Mouse (Mus musculus): ENCODE data around the gene Kcnj12.

The Kcnj12 gene

DNA sequence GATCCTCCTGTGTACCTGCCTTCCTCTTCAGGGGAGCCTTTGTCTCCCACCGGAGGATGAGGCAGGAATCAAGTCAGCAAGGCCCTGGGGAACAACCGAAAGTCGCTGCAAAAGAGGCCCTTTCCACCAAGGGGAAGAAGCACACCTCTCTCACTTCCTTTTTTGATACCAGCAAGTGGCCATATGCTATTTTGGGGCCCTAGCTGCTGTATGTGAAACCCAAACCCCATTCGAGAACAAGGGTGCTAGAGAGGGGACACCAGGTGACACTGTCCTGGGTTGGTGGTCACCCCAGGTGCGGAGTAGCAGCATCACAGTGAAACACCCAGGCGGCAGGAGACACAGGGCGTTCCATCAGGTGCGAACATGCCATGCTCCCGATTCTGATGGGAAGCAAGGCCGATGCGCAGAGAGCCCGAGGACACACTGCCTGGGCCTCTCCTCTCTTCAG lies 86.6 kb downstream of the Kcnj12 start:
- DNase-seq (ENCODE audit: extremely low spot score, low spot score): no peak

DNA sequence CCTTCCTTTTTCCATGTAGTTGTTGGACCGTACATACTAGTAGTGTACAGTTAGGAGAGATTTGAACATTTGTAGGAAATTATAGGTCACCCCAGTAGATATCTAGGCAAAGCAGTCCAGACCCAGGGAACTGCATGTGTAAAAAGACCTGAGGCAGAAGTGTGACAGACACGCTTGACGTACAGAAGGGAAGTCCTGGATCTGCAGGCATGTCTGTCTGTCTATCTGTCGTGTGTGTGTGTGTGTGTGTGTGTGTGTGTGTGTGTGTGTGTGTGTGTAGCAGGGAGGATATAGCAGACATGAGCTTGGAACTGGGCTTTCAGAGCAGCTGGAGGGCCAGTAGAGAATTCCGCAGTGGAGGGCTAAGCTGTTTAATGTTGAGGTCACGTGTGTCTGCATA lies 87.3 kb downstream of the Kcnj12 start:
- no peak for DNase-seq (ENCODE audit: extremely low spot score, low spot score)

DNA sequence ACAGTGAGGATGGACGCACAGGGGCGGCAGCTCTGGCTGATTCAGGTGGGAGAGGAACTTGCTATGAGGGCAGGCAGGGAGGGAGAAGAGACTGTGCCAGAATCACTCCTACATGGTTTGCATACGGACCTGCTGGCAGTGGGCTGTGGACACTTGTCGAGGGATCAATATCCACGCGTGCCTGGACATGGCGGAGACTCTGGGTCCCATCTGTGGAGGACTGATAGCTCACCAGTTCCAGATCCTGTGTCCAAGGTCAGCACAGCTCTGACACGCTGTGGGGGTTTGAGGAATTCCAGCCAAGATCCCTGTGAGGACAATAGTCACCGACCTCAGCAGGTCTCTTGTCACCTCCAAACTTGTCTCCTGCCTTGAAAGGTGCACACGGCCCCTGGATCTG lies 87.7 kb downstream of the Kcnj12 start:
- no peak for DNase-seq (ENCODE audit: extremely low spot score, low spot score)

DNA sequence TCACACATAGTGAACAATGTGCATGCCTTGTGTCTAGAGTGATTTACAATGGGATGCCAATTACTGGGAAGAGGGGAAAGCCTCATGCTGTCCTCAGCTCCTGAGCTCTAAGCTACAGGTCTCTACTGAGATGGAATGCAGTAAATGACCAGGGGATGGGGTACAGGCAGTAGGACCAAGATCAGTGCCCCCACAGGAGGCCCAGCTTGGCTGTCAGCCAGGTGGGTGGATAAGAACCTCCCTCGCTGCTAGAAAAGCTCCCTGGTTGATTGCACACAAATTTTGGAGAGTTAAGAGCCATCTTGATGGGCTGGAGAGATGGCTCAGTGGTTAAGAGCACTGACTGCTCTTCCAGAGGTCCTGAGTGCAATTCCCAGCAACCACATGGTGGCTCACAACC lies 88.6 kb downstream of the Kcnj12 start:
- DNase-seq (ENCODE audit: extremely low spot score, low spot score): no peak

DNA sequence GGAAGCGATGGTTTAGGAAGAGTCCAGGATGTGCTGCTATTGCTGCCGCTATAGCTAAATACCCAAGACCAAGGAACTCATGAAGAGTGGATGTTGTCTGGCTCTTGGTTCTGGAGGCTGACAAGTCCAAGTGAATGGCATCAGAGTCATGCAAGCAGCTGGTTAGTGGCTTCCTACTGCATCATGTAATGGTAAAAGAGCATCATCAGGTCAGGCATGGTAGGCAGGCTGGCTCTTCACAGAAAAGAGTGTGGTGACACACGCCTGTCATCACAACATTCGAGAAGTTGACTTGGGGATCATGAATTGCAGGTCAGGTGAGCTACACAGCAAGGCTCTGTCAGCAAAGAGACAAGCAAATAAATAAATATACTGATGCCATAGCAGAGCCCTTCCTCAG lies 89.1 kb downstream of the Kcnj12 start:
- no peak for DNase-seq (ENCODE audit: extremely low spot score, low spot score)

DNA sequence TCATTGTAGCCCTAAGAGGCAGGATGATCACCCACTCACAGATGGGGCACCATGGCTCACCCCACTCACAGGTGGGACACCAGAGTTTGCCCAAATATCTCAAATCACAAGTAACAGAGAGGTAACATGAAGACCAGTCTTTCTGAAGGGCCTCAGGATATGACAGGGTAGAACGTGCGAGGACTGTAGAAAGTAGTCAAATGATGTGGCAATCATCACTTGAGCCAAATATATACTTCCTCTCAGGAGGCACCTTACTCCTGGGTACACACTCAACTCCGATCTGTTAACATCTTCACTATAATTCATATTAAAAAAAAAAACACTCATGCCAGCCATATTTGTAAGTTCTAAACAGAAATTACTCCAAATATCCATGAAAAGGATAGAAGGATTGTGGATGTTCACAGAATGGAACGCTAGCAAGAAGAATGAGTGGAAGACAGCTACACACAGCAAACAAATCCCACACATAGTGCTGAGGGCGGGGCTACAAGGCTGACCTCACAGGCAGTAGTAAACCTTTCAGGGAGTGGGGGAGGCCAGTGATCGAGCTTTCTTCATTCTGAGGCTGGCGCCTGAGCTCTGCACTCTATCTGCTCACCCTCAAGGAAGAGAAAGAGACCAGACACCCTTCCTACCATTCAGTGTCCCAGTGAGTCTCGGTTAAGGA lies 90.1 kb downstream of the Kcnj12 start:
- no peak for DNase-seq (ENCODE audit: extremely low spot score, low spot score)

DNA sequence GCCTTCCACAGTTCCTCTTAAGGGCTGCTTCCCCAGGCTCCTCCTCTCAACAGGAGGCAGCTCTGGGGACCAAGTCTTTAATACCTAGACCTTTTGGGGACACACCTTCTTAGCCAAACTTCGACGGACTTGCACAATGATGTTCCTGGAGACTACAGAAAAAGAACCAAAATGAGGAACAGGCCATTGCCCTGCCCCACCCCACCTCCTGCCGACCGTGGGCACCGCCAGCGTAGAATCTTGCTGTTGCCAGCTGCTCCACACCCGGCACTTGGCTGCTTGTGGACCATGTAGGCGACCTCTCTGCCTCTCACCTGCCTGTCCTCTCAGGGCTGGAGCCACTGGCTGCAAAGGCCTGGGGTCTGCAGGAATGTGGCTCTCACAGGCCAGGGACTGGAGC lies 93.9 kb downstream of the Kcnj12 start:
- no peak for DNase-seq (ENCODE audit: extremely low spot score, low spot score)

DNA sequence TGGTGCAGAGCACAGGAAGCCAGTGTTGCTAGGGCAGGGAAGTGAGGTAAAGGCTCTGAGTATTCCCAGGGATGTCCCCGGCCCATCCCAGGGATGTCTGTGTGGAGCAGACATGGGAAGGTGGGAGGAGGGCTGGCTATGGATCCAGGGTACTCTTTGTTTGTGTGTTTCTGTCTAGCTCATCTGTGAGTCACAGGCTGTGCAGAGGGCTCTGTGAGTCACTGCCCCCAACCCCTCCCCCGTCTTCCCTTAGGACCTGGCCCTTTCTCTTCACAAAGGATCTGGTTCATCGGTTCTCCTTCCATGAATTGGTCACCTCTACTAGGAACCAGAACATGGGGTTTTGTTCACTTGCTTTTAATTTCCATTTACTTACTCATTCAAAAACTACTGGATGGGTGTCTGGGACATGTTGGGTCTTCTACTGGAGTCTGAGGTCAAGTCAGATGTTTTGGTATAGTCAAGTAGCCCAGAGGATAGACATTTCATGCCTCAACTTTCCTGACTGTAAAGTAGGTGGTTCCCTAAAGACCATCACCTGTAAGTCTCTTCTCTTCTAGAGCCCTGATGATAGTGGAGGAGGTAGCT lies 97.7 kb downstream of the Kcnj12 start:
- DNase-seq (ENCODE audit: extremely low spot score, low spot score): no peak

Data from neural tube, embryonic 10.5 days (tissue).